Mouse (Mus musculus) testis, adult 2 months (tissue): ENCODE measurements at regions not wholly inside any gene's neighbourhood (a gene's known extent, or its start where the extent isn't known, plus 50 kb on each side); places are given as distances from the start of the nearest gene placed in this dataset.

Source experiments
- H3K27ac ChIP-seq: fragments of 200-500 bp; 2 replicates; pipeline ENCODE4 v1.5.1; 2012; ENCODE audit warnings: low read depth, low read length; ENCODE audit not compliant: control insufficient read depth, insufficient read depth
- H3K27me3 ChIP-seq: fragments of 200-500 bp; 2 replicates; pipeline ENCODE4 v1.6.1; 2012; ENCODE audit warnings: mild to moderate bottlenecking, low read length, moderate library complexity; ENCODE audit not compliant: control insufficient read depth, insufficient read depth
- H3K36me3 ChIP-seq: fragments of 200-500 bp; 2 replicates; pipeline ENCODE4 v1.6.1; 2012; ENCODE audit warnings: mild to moderate bottlenecking, low read length; ENCODE audit not compliant: control insufficient read depth, insufficient read depth
- H3K4me1 ChIP-seq: fragments of 200-500 bp; 2 replicates; pipeline ENCODE4 v1.6.1; 2012; ENCODE audit warnings: low read length; ENCODE audit not compliant: control insufficient read depth, insufficient read depth
- H3K4me3 ChIP-seq: fragments of 200-500 bp; 2 replicates; pipeline ENCODE4 v1.5.1; 2012; ENCODE audit warnings: low read depth, mild to moderate bottlenecking, low read length, moderate library complexity, mixed read lengths; ENCODE audit not compliant: control insufficient read depth
- CTCF ChIP-seq: fragments of 200-500 bp; IDR thresholded peaks from 2 replicates; pipeline ENCODE4 v1.5.1; 2012; ENCODE audit warnings: low read depth, mild to moderate bottlenecking, inconsistent platforms, low read length, moderate library complexity; ENCODE audit not compliant: control insufficient read depth, insufficient read depth, insufficient replicate concordance
- POLR2A ChIP-seq: fragments of 200-500 bp; IDR thresholded peaks from 2 replicates; pipeline ENCODE4 v1.6.1; 2012; ENCODE audit warnings: low read depth, mild to moderate bottlenecking, inconsistent platforms, low read length, moderate library complexity; ENCODE audit not compliant: control insufficient read depth

DNA sequence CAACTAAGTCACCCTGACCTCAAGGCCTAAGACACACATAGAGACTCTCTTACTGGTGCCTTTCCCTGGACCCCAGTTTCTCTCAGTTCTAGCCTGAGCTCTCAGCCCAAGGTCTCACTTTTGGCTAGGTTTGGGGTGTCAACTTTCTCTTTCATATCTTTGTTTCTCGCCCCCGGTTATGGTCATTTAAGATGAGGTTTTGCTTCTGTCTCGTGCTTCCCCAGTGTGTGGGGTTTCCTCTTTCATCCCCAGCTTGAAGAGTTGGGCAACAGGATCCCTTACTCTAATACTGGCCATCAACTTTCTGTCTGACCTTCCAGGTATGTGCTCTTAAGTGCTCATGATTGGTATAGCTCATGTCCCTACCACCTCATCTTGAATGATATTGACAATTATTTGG lies 67.5 kb downstream of the Lmo4 start:
- H3K4me3 ChIP-seq = no peak overlapping the region
- peaks cover 4% of the 10 kb centered on the region for H3K4me1 ChIP-seq
- no peak for TF ChIP-seq POLR2A
- TF ChIP-seq CTCF = no peak
- no peaks in the 10 kb centered on the region for H3K36me3 ChIP-seq
- H3K27ac ChIP-seq = no peak overlapping the region
- H3K27me3 ChIP-seq = no peaks in the 10 kb centered on the region

DNA sequence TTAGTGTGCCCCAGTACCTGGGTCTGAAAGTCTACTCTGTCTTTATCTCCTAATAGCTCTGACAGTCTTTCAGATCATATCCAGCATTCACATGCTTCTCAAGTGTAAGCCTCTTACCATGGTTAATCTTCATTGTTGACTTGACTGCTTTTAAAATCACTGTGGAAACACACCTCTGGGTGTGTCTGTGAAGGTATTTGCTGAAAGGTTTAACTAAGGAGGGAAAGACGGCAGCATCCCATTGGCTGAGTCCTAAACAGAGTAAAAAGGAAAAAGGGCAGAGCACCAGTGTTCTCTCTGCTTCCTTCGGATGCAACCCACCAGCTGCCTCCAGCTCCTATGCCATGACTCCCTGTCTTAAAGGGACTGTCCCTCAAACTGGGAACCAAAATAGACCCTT lies 68.6 kb downstream of the Lmo4 start:
- TF ChIP-seq CTCF (no peak), POLR2A (no peak)
- H3K36me3 ChIP-seq = no peaks in the 10 kb centered on the region
- peak overlapping the region; percentile 61 for H3K4me3 ChIP-seq
- H3K27me3 ChIP-seq = no peaks in the 10 kb centered on the region
- H3K27ac ChIP-seq = no peak overlapping the region
- peaks cover 4% of the 10 kb centered on the region for H3K4me1 ChIP-seq

DNA sequence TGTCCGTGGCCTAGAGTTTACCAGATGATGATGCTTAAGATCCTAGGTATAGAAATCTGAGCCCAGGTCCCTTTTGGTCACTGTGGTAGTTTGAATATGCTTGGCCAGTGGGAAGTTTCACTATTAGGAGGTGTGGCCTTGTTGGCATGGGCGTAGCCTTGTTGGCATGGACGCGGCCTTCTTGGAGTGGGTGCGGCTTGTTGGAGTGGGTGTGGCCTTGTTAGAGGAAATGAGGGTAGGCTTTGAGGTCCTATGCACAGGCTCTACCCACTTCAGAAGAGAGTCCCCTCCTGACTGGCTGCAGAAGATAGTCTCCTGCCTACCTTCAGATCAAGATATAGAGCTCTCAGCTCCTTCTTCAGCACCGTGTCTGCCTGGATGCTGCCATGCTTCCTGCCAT lies 69.4 kb downstream of the Lmo4 start:
- Histone ChIP-seq H3K4me3 (peak overlapping the region; percentile 78), H3K36me3 (no peaks in the 10 kb centered on the region), H3K4me1 (peaks cover 4% of the 10 kb centered on the region), H3K27ac (no peak overlapping the region), H3K27me3 (no peaks in the 10 kb centered on the region)
- TF ChIP-seq POLR2A (no peak), CTCF (no peak)

DNA sequence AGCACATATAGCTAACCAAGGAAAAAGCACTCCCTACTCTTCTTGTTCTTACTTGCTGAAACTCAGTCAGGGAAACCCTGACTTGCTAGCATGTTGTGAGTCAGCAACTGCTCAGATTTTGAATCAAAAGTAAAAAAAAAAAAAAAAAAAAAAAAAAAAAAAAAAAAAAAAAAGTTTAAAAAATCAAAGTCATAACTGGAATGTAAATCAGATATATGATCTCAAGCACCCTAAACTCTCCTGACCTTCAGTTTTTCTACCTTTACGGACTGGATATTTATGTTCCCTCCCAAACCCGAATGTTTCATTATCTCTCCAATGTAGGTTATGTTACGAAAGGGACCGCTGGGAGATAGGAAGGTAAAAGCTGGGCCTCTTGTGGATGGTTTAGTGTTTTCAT lies 77.0 kb downstream of the Lmo4 start:
- H3K27ac ChIP-seq = no peak overlapping the region
- H3K4me1 ChIP-seq = no peaks in the 10 kb centered on the region
- no peak overlapping the region for H3K4me3 ChIP-seq
- no peaks in the 10 kb centered on the region for H3K27me3 ChIP-seq
- TF ChIP-seq POLR2A (no peak), CTCF (no peak)
- H3K36me3 ChIP-seq = no peaks in the 10 kb centered on the region

DNA sequence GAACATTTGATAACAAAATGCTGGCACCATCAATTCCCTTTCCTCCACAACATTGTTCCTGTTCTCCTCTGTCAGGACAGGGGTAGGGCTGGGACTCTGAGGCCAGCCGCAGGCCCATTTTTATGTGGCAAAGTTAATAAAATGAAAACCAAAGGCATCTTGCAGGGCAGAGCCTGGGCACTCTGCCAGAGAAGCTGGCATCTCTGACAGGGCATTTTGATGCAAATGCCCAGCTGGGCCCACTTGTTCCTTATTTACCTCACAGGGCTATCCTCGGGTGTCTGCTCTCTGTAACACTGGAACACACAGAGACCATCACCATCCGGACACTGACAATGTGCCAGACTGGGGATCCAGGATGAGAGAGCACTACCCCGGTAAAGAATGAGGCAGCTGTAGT lies 80.7 kb downstream of the Lmo4 start:
- TF ChIP-seq POLR2A (no peak), CTCF (no peak)
- Histone ChIP-seq H3K4me3 (no peak overlapping the region), H3K36me3 (no peaks in the 10 kb centered on the region), H3K4me1 (no peaks in the 10 kb centered on the region), H3K27ac (no peak overlapping the region), H3K27me3 (no peaks in the 10 kb centered on the region)

DNA sequence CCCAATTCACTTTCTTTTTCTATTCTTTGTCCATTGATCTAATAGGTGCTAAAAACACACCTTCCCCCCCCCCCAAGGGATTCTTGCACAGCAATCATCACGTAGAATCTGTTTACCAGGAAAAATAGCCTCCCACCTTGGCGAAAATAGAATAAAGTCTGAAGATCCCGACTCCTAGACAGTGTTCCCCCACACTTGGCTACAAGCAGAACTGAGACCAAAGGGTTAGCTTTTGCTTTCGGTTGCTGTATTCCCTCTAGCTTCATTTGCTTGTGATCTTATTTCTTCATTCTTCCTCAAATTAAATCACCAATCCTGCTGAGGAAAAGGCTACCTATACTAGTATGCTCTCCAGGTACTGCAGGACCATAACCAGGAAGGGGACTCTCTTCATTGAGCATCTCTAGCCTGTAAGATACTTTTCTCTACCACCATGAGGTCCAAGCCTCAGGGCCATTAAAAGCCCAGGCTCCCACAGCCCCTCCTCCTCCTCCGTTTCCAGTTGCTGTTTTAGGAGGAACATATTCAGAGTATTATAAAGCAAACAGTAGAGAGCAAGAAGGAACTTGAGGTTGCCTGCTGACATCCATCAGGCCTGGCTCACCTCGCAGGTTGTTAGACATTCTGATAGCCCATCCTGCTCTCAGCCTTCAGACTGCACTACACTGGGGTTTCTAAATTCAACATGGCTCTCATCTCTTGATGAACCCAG lies 81.5 kb downstream of the Lmo4 start:
- no peak for TF ChIP-seq CTCF
- H3K27ac ChIP-seq = no peak overlapping the region

DNA sequence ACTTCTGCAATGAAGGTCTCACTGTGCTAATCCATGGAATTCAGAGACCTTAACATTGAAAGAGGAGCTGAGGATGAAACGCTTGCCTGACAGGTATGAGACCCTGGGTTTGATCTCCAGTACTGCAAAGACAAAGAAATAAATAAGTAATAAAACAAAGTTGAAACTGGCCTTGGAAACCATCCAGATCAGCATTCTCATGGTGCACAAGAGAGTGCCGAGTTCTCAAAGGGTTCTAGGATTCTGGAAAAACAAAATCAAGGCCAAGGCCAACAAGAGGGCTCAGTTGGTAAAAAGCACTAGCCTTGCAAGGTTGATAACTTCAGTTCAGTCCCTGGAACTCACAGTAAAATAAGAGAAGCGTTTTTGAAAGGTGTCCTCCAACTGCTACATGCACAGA lies 85.9 kb downstream of the Lmo4 start:
- Histone ChIP-seq H3K27me3 (no peaks in the 10 kb centered on the region), H3K4me3 (no peak overlapping the region), H3K36me3 (no peaks in the 10 kb centered on the region), H3K4me1 (no peaks in the 10 kb centered on the region), H3K27ac (no peak overlapping the region)
- no peak for TF ChIP-seq POLR2A
- TF ChIP-seq CTCF = no peak

More for the DNA sequence above, 81.5 kb downstream of the Lmo4 start:
- Histone ChIP-seq H3K27me3 (no peaks in the 10 kb centered on the region), H3K4me3 (no peak overlapping the region), H3K4me1 (no peaks in the 10 kb centered on the region), H3K36me3 (no peaks in the 10 kb centered on the region)
